Mouse (Mus musculus) left cerebral cortex, postnatal 14 days (tissue): ENCODE measurements around the gene Olfr938. TPM values are rescaled to one million over a fixed set of nuclear protein-coding genes. Genes with fewer than 3 reads are reported as not detected.

ENCODE experiments used
- DNase-seq, 2 experiments: peaks; one replicate each; pipeline ENCODE4 v3.0.0; 2021 to 2022; ENCODE audit warnings: low spot score in 2 of 2, mixed read lengths in 1 of 2
- intact Hi-C: fragments of 180-260 bp; cut with DNase I; formaldehyde crosslinking; loops from one replicate; pipeline ENCODE4 v1.15.1; 2025
- long read RNA-seq, 2 experiments: library from polyadenylated mRNA; stranded (forward); transcript quantifications; one replicate each; pipeline ENCODE4 v2.0.0; 2021
- microRNA-seq, 2 experiments: library from miRNA; unstranded; fragments of <30 nt; microRNA quantifications; one replicate each; pipeline ENCODE4 v1.2.0; 2022
- total RNA-seq, 2 experiments: library from RNA; stranded (reverse); gene quantifications; 2 replicates each; pipeline ENCODE4 v1.2.3; 2021

Olfr938 gene
- total RNA-seq, result not detected
- long read RNA-seq, experiment 1, result 0 reads
- long read RNA-seq, experiment 2, result 0 reads

DNA sequence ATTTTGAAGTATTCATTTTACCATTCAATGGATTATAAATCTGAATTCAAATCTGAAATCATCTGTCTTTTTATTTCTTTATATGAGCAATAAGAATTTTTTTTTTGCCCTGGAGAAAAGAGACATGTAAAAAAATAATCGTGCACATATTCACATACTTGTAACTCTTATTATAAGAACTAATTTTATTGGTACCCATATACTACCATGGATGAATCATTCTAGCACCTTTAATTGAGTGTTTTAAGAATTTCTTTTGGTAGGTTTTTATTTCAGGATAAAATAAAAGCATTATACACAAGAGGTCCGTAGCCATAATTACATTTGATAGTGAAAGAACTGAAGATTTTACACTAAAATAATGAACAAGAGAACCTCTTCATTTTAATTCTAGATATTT, at the start of gene Olfr938:
Olfr938 (minus strand) TSS at position 101 of the 400 bp plus-strand sequence.
- no peak for DNase-seq
- intact Hi-C loops, result no loop called here

DNA sequence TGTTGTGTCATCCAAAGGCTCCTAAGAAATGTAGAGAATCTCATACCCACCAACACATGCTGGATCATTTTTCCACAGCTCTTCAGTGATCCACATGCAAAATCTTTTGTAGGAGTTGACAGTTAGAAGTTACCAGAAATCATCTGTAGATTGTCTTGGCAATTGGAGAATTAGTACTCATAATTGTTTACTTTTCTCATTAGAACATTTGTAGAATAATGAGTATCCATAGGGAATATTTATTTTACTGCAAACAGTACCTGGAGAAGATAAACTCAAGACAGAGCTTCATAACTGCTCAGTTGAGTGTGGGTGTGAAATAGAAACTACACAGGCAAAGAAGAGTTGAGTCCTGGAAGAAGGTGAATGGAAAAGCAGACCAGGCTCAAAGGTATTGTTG, 49.1 kb upstream of the Olfr938 start, which contains the start of gene Olfr27:
Olfr27 (plus strand) TSS at position 301 of the 400 bp plus-strand sequence.
- intact Hi-C loops, result no loop called here
- DNase-seq, result no peak

DNA sequence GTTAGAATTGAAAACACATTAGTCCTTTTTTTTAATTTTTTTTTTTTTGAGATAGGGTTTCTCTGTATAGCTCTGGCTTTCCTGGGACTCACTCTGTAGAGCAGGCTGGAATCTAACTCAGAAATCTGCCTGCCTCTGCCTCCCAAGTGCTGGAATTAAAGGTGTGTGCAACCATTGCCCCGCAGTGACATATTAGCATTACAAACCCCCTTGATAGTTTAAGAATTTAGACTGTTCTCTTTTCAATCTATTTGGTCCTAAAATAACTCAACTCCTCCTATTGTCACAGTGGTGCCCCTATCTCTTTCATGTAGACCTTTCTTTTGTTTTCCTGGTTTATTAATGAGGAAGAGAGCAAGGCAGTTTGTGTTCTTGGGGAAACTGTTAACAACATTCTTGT, 48.6 kb upstream of the Olfr938 start:
- no peak for DNase-seq
- intact Hi-C loops, result no loop called here

DNA sequence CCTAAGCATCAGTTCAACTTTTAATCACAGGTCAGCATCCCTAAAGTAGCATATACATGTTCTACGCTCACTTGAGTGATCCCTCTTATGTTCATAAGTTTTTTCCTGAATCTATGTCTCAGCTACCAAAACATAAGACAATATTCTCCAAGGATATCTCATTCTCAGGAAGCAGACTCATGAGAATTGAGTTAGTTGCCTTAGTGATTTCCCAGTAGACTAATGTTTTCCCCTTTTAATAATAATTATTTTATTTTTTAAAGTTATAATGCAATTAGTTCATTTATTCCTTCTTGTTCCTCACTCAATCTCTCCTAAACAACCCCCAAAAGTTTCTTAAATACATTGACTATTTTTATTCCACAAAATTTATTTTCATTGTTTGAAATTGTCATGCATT, 13.8 kb downstream of the Olfr938 start, which contains the start of gene Olfr937:
Olfr937 (minus strand) TSS at position 101 of the 400 bp plus-strand sequence.
- intact Hi-C loops, result no loop called here
- DNase-seq, result no peak

Small RNAs within 50 kb of the gene (microRNA-seq; reads per million reads assigned to microRNA genes)
- 0 reads per million in 2 experiments for gene Gm25032
- gene Gm25529, result 0 reads per million in 2 experiments

Other genes starting within 250 kb of the Olfr938 start
- gene Olfr924, start 234.4 kb downstream of the Olfr938 start, total RNA-seq, result not detected
- gene Olfr26, start 223.8 kb downstream of the Olfr938 start, total RNA-seq, result not detected
- gene Olfr926, start 201.8 kb downstream of the Olfr938 start, total RNA-seq, result not detected
- not detected for gene Olfr930, start 149.1 kb downstream of the Olfr938 start, total RNA-seq
- not detected for gene Olfr933, start 106.6 kb downstream of the Olfr938 start, total RNA-seq
- not detected for gene Olfr934, start 90.6 kb downstream of the Olfr938 start, total RNA-seq
- not detected for gene Olfr935, start 79.2 kb downstream of the Olfr938 start, total RNA-seq
- not detected for gene Olfr146, start 55.5 kb downstream of the Olfr938 start, total RNA-seq
- not detected for gene Olfr937, start 13.9 kb downstream of the Olfr938 start, total RNA-seq
- gene Olfr27, start 49.2 kb upstream of the Olfr938 start, total RNA-seq, result not detected
- gene Olfr943, start 87.4 kb upstream of the Olfr938 start, total RNA-seq, result not detected
- not detected for gene Olfr944, start 123.0 kb upstream of the Olfr938 start, total RNA-seq
- gene Olfr1537, start 171.1 kb upstream of the Olfr938 start, total RNA-seq, result not detected
- not detected for gene Olfr945, start 197.9 kb upstream of the Olfr938 start, total RNA-seq
- gene Olfr948, start 247.2 kb upstream of the Olfr938 start, total RNA-seq, result not detected